Mouse (Mus musculus): ENCODE measurements around the gene Vmn2r34. TPM values are rescaled to one million over a fixed set of nuclear protein-coding genes. Genes with fewer than 3 reads are reported as not detected.

Vmn2r34 gene
- not detected in 2 replicates for polyA plus RNA-seq (2012; rRNA removed)

DNA sequence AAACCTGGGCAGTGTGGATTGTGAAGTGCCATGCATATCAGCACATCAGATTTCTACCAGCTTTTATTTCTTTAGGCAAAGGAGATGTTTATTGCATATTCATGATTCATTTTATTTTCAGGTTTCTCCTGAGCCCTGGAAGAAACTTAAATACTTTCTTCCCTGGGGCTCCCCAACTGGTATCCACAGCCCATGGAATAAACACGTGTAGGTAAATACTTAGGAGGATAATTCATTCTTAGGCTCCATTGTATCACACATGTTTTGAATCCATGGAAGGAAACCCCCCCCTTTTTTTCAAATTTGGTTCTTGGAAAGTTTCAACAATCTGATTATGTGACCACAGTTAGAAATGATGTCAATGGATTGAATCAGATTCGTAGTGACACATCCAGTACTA, at the start of gene Vmn2r34:
Gene Vmn2r34, minus strand, starts transcription at position 101 of the 400 bp plus-strand sequence.

Other genes with a start within 250 kb of the Vmn2r34 start
- gene Vmn2r32, start 209.5 kb downstream of the Vmn2r34 start, polyA plus RNA-seq (2012; rRNA removed): not detected in 2 replicates
- gene Vmn2r33, start 122.7 kb downstream of the Vmn2r34 start, polyA plus RNA-seq (2012; rRNA removed): not detected in 2 replicates
- gene Vmn2r35, start 130.4 kb upstream of the Vmn2r34 start, polyA plus RNA-seq (2012; rRNA removed): not detected in 2 replicates
- gene Vmn2r36, start 213.0 kb upstream of the Vmn2r34 start, polyA plus RNA-seq (2012; rRNA removed): not detected in 2 replicates